Mouse (Mus musculus): ENCODE data around the gene Usp39. TPM values are rescaled to one million over a fixed set of nuclear protein-coding genes. Genes with fewer than 3 reads are reported as not detected.

Gene Usp39
- total RNA-seq (2022), result 10 to 100 TPM; 31.1 to 39.0 (median 34.4) TPM

DNA sequence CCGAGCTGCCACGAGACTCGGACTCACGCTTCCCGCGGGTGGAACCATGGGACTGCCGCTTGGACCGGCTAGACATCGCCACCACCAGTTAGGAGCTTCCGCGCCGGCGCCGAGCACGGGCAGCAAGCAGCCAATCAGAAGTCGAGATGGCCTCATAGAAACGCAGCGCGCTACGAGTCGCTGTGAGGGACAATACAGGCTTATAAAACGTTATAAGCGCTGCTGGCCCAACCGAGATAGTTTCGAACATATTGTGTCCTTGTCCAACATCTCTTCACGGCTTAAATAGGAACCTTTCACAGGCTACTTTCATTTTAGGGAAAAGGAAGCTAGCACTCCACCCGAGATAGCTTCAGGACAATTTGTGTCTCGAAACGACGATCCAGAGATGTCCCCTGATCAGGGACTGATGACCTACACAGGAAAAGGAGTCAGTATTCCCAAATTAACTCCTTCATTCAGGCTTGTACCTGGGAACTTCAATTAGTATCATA, at the start of gene Usp39:
Gene Usp39, minus strand, starts transcription at position 111 of the 494 bp plus-strand sequence.
- DNase-seq, result peak; percentile 90

DNA sequence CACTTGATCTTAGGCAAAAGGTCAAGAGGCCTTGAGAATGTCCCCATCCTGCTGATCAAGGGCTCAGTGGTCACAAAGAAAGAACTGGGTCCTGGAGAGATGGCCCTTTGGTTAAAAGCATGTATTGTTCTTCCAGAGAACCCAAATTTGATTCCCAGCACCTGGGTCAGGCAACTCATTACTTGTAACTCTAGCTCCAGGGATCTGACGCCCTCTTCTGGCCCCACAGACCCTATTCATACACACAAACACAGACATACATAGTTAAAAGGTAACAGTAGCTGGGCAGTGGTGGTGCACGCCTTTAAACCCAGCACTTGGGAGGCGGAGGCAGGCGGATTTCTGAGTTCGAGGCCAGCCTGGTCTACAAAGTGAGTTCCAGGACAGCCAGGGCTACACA, 47.4 kb upstream of the Usp39 start:
- no peak for DNase-seq

DNA sequence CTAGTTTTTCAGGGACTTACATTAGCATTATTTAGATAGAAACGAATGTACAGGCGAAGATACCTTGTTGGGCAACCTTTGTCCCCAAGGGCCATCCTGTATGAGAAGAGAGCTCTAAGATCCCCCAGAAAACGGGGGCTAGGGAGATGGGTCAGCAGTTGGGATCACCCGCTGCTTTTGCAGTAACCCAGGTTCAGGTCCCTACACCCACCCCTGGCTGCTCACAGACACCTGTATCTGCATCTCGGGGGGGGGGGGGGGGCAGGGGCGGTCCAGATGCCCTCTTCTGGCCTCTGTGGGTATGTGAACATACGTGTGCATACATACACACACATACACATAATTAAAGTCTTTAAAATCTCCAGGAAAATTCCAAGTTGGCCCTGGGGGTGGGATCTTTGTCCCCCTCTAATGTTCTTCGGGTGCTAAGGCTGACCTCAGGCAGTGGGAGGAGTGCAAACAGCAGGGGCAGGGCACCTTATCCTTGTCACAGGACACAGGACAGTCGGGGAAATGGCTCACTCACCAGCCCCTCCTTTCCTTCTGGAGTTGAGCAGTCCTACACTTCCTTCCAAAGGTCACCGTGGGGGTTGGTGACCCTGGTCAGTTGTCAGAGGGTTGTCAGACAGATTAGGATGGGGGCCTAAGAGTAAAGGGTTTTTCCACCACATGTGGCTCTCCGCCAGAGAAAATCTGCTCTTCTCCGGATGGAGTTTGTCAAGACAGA, 46.0 kb upstream of the Usp39 start:
- peak; percentile 88 for DNase-seq

GRCm38 (mm10) chr6:72389941-72390771, 45.2 kb upstream of the Usp39 start, which contains the start of gene Vamp8:
Gene Vamp8 (minus strand): TSS chr6:72390703.
- peak; percentile 85 for DNase-seq

DNA sequence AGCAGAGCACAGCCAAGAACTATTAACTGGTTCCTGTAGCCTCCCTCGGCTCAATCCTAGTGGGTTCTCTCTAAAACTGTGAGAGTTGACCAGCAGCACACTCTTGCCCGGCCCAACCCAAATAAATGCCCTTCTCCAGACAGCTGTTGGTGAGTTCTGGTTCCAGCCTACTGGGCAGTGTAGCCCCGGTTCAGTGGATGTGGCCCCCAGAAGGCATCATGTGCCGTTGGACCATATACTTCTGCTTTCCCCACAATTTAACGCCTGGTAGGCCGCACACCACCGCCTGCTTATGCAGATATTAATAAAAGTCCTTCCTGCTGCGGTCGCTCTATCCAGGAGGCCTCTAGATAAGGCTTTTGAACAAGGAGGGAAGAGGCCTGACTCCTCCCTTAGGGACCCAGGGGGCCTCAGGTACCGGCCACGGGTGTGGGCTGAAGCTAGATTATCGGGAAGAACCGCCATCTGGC, 44.5 kb upstream of the Usp39 start:
- no peak for DNase-seq

GRCm38 (mm10) chr6:72388791-72389329, 43.9 kb upstream of the Usp39 start:
- DNase-seq, result no peak

GRCm38 (mm10) chr6:72388266-72388665, 43.3 kb upstream of the Usp39 start:
- DNase-seq, result no peak

DNA sequence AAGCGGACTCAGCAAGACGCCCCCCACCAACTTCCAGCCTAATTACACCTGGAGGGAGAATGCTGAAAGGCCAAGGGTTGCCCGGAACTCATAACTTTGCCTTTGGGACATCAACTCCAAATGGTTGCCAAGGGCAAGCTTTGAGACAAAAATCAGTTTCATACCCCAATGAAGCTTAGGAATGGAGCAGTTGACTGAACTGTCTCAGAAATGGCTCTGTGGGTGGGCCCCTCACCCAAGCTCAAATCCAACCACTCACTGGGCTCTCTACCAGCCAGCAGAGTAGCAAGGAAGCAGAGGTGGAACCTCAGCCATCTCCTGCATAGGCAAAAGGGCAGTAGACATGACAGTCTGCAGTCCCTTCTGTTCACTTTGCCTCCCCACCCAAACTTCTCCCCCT, 42.8 kb upstream of the Usp39 start:
- no peak for DNase-seq

DNA sequence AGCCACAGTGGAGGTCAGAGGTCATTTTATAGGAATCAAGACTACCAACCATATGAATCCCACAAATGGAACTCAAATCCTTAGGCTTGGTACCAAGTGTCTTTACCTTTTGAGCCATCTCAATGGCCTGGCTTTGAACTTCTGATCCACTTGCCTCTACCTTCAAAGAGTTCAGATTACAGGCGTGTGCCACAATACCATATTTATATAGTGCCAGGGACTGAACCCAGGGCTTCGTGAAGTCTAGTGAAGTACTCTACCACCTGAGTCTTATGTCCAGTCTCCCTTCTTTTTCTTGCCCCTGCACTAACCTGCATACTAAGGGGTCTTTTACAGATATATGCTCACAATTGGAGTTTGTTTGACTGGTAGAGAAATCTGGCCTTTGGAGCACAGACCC, 41.6 kb upstream of the Usp39 start:
- DNase-seq, result no peak

- no peak for DNase-seq
These were observed 40.3 kb upstream of the Usp39 start for GRCm38 (mm10) chr6:72385258-72385657.

- DNase-seq, result no peak
These were observed 39.0 kb upstream of the Usp39 start for GRCm38 (mm10) chr6:72383952-72384351.

GRCm38 (mm10) chr6:72383142-72383820, 38.3 kb upstream of the Usp39 start:
- DNase-seq, result no peak

GRCm38 (mm10) chr6:72382494-72382893, 37.5 kb upstream of the Usp39 start:
- no peak for DNase-seq

DNA sequence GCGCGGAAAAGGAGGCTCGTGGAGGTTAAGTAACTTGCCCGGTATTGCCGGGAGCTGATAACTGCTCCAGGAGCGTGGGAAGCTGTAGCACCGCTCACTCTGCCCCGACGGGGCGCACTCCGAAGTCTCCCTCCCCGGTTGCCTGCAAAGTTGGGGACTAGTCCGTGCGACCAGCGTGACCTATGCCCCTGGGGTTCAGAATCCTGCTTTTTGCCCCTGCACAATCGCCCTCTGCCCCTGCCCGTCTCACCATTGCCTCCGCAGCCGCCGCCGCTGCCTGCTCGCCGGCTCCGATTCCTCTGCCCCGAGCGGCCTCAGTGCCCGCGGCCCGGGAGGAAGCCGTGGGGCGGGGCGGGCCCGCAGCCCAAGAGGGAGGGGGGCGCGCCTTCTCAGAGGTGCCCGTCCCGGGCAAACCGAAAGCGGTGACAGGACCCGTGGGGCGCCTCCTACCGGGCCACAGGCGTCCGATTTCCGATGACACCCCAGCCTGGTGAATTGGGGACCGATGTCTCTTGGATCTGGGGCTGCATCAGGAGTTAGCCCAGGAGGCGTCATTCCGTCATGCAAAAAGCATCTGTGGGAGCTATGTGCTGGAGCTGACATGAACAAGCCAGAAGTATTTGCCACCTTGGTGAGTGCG, 35.3 kb upstream of the Usp39 start, which contains the start of gene Vamp5:
Gene Vamp5, minus strand, starts transcription at position 338 of the 640 bp plus-strand sequence.
- peak; percentile 82 for DNase-seq

- DNase-seq, result no peak
These were observed 34.6 kb upstream of the Usp39 start for GRCm38 (mm10) chr6:72379377-72380130.

DNA sequence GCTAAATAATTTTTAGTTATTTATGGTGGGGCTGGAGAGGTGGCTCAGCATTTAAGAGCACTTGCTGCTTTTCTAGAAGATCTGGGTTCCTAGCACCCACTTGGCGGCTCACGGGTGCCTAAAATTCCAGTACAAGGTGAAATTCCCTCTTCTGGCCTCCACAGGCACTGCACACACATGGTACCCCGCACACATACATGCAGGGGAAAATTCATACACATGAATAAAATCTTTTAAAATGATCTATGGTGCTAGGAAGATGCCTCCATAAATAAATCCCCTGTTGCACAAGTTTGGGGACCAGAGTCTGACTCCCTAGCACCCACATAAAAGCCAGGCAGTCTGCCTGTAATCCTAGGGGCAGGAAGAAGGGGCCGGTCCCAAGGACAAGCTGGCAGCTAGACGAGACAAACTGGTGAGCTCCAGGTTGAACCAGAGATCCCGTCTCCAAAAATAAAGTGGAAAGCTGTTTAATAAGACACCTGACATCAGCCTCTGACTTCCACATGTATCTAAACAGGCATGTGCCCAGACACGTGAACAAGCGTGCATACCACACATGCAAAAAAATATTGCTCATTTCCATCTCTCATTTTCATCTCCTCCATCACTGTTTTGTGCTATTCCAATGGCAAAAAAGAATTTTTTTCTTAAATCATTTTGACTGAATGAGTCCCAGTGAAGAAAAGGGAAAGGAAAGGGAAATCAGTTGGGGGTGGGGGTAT, 33.7 kb upstream of the Usp39 start:
- no peak for DNase-seq

DNA sequence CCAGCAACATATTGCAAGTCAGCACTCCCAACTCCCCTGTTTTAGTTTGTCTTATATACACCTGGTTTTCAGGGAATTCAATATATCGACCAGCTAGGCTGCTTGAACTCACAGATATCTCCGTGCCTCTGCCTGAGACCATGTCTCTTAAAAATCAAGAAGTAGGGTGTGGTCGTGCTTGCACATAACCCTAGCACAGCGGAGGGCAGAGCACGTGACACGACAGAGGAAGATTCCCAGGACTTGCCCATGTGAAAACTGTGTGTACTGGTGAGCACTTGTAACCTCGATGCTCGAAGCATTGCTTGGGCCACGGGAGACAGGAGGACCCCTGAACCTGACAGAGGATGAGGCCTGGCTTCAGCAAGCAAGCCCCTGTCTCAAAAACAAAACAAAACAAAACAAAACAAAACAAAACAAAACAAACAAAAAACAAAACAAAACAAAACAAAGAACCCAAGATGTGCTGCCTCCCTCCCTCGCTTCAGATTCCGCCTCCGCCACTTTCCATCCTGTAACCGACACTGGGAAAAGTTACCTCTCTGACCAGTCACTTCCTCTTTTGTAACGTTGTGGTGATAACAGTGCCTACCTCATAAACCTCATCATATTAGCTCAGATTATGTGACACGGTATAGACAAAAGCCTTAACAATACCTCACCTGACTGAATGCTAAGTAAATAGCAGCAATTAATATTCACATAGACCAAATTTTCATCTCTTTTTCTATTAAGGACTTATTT, 30.0 kb upstream of the Usp39 start:
- no peak for DNase-seq

DNA sequence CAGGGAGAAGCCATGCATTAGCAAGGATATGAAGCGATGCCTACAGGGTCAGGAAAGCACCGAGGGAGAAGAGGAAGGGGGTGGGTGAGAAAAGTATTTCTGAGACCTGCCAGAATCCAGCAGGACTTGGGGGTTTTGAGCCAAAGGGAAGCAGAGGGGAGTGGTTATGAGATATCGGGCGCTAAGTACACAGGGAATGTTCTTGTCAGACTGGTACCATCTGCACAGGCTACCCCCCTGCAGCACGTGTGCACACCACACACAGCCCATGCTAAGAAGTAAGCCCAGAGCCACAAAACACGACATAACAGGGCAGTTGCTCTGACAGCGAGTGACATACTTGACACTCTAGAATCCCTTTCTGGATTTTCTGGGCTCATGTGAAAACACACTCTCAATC, 29.2 kb upstream of the Usp39 start:
- DNase-seq, result no peak

- no peak for DNase-seq
These were observed 28.2 kb upstream of the Usp39 start for GRCm38 (mm10) chr6:72373184-72373583.

DNA sequence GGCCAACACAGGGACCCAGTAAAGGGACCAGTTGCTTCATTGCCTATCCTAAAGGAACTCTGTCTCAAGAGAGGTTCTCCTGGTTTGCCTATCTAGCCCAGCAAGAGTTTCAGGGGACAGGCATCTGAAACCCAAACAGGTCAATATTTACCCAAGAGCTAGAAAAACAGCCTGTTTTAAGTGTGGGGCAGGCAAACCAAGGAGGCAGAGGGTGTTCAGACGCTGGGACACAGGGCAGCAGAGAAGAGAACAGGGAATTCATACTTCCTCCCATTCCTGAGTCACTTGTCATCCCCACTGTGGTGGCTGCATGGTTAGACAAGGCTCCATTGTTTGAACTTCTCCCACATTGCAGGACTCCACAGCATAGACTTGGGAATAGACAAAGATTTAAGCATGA, 26.6 kb upstream of the Usp39 start:
- DNase-seq, result no peak
